ENCODE assay signal across 14 mouse cellular contexts in genomic region chr9:105461496-105461895, GRCm38 (mm10).
"Had no signal": no experiment of that assay in that cellular context is flagged by ENCODE, and none has a peak within 500 bp of the region (broad histone marks: within the 10 kb centered on the region; RNA-seq: fewer than 3 reads in every experiment).

No protein-coding gene starts in this region.

- ATAC-seq: midbrain, embryonic 13.5 days; midbrain, embryonic 16.5 days had no signal

- H3K27ac ChIP-seq: kidney, embryonic 15.5 days; liver, embryonic 13.5 days; midbrain, embryonic 10.5 days; midbrain, embryonic 13.5 days had no signal

- H3K9me3 ChIP-seq: kidney, embryonic 15.5 days; liver, embryonic 13.5 days; megakaryocyte, embryonic 14.5 days; midbrain, embryonic 10.5 days; midbrain, embryonic 13.5 days had no signal

- H3K9ac ChIP-seq: kidney, embryonic 15.5 days; liver, embryonic 13.5 days; lung, embryonic 14.5 days; midbrain, embryonic 13.5 days had no signal

- H3K4me2 ChIP-seq: kidney, embryonic 15.5 days; liver, embryonic 13.5 days; lung, embryonic 14.5 days; midbrain, embryonic 13.5 days had no signal

- H3K27me3 ChIP-seq: kidney, embryonic 15.5 days; liver, embryonic 13.5 days; megakaryocyte, embryonic 14.5 days; midbrain, embryonic 13.5 days had no signal

- DNase-seq: kidney, adult 8-10 months; kidney, postnatal 10 days; kidney, postnatal 36 days; liver, embryonic 13.5 days; lung, embryonic 14.5 days; lung, postnatal 10 days; lung, postnatal 36 days; thymus, adult 18-20 months; thymus, postnatal 4 days had no signal

- H3K4me1 ChIP-seq: kidney, embryonic 15.5 days; liver, embryonic 13.5 days; megakaryocyte, embryonic 14.5 days; midbrain, embryonic 10.5 days; midbrain, embryonic 13.5 days had no signal

- H3K4me3 ChIP-seq: kidney, embryonic 15.5 days; liver, embryonic 13.5 days; megakaryocyte, embryonic 14.5 days; midbrain, embryonic 10.5 days; midbrain, embryonic 13.5 days had no signal
